Mouse (Mus musculus): ENCODE data around the gene Atp13a3. TPM values are rescaled to one million over a fixed set of nuclear protein-coding genes. Genes with fewer than 3 reads are reported as not detected.
"Not testable (repeated sequence)": the region's sequence is repeated elsewhere in the genome, so short reads cannot be mapped to it uniquely, and the experiment has no call there.

Atp13a3 gene
- polyA plus RNA-seq, 1 experiment = 13.4 TPM

- Histone ChIP-seq H3K36me3 (ENCODE audit: control insufficient read depth, insufficient read depth, low read length) (no peaks in the 10 kb centered on the region; the same call in 1 of the 2 replicates), H3K27ac (ENCODE audit: insufficient read depth, low read length) (no peak overlapping the region), H3K4me1 (ENCODE audit: control insufficient read depth, insufficient read depth, insufficient read length) (peaks cover 13% of the 10 kb centered on the region; the same call in 1 of the 2 replicates), H3K27me3 (ENCODE audit: control insufficient read depth, insufficient read depth, low read length) (no peaks in the 10 kb centered on the region), H3K4me3 (ENCODE audit: extremely low read depth, insufficient read depth, insufficient read length) (no peak overlapping the region)
- no peak for DNase-seq (ENCODE audit: low read depth in 1 of 2, low spot score in 2 of 2)
- TF ChIP-seq CTCF (IDR thresholded peaks at IDR 0.05; ENCODE audit: extremely low read depth, insufficient read depth, insufficient read length, insufficient replicate concordance) (no peak), POLR2A (IDR thresholded peaks at IDR 0.05; ENCODE audit: low read depth, low read length) (no peak)
- WGBS = 40% methylated on average over 8 of the region's 8 CpGs
Measured at GRCm38 (mm10) chr16:30386911-30387439, 18.8 kb downstream of the Atp13a3 start.

GRCm38 (mm10) chr16:30385531-30385930 is 20.2 kb downstream of the Atp13a3 start:
- H3K27ac ChIP-seq (ENCODE audit: insufficient read depth, low read length) = no peak overlapping the region

GRCm38 (mm10) chr16:30376237-30376636 is 29.5 kb downstream of the Atp13a3 start:
- Histone ChIP-seq H3K36me3 (ENCODE audit: control insufficient read depth, insufficient read depth, low read length) (no peaks in the 10 kb centered on the region; the same call in 1 of the 2 replicates), H3K4me3 (ENCODE audit: extremely low read depth, insufficient read depth, insufficient read length) (no peak overlapping the region), H3K27me3 (ENCODE audit: control insufficient read depth, insufficient read depth, low read length) (no peaks in the 10 kb centered on the region), H3K27ac (ENCODE audit: insufficient read depth, low read length) (no peak overlapping the region), H3K4me1 (ENCODE audit: control insufficient read depth, insufficient read depth, insufficient read length) (no peaks in the 10 kb centered on the region)
- 84% methylated on average over 3 of the region's 3 CpGs for WGBS
- TF ChIP-seq POLR2A (IDR thresholded peaks at IDR 0.05; ENCODE audit: low read depth, low read length) = no peak
- TF ChIP-seq CTCF (IDR thresholded peaks at IDR 0.05; ENCODE audit: extremely low read depth, insufficient read depth, insufficient read length, insufficient replicate concordance) = no peak
- DNase-seq (ENCODE audit: low read depth in 1 of 2, low spot score in 2 of 2) = no peak

More at GRCm38 (mm10) chr16:30385531-30385930, 20.2 kb downstream of the Atp13a3 start:
- peaks cover 13% of the 10 kb centered on the region; the same call in 1 of the 2 replicates for H3K4me1 ChIP-seq (ENCODE audit: control insufficient read depth, insufficient read depth, insufficient read length)
- H3K27me3 ChIP-seq (ENCODE audit: control insufficient read depth, insufficient read depth, low read length) = no peaks in the 10 kb centered on the region
- no peak for TF ChIP-seq CTCF (IDR thresholded peaks at IDR 0.05; ENCODE audit: extremely low read depth, insufficient read depth, insufficient read length, insufficient replicate concordance)
- no peak for TF ChIP-seq POLR2A (IDR thresholded peaks at IDR 0.05; ENCODE audit: low read depth, low read length)
- no peak overlapping the region for H3K4me3 ChIP-seq (ENCODE audit: extremely low read depth, insufficient read depth, insufficient read length)
- 15% methylated on average over 1 of the region's 1 CpGs for WGBS
- H3K36me3 ChIP-seq (ENCODE audit: control insufficient read depth, insufficient read depth, low read length) = no peaks in the 10 kb centered on the region; the same call in 1 of the 2 replicates
- DNase-seq (ENCODE audit: low read depth in 1 of 2, low spot score in 2 of 2) = no peak

- Histone ChIP-seq H3K27me3 (ENCODE audit: control insufficient read depth, insufficient read depth, low read length) (no peaks in the 10 kb centered on the region), H3K4me1 (ENCODE audit: control insufficient read depth, insufficient read depth, insufficient read length) (no peaks in the 10 kb centered on the region), H3K27ac (ENCODE audit: insufficient read depth, low read length) (no peak overlapping the region), H3K36me3 (ENCODE audit: control insufficient read depth, insufficient read depth, low read length) (no peaks in the 10 kb centered on the region; the same call in 1 of the 2 replicates), H3K4me3 (ENCODE audit: extremely low read depth, insufficient read depth, insufficient read length) (no peak overlapping the region)
- WGBS = 91% methylated on average over 3 of the region's 3 CpGs
- TF ChIP-seq POLR2A (IDR thresholded peaks at IDR 0.05; ENCODE audit: low read depth, low read length) (no peak), CTCF (IDR thresholded peaks at IDR 0.05; ENCODE audit: extremely low read depth, insufficient read depth, insufficient read length, insufficient replicate concordance) (no peak)
- DNase-seq (ENCODE audit: low read depth in 1 of 2, low spot score in 2 of 2) = no peak
Measured at GRCm38 (mm10) chr16:30374927-30375326, 30.8 kb downstream of the Atp13a3 start.

- Histone ChIP-seq H3K36me3 (ENCODE audit: control insufficient read depth, insufficient read depth, low read length) (no peaks in the 10 kb centered on the region; the same call in 1 of the 2 replicates), H3K27ac (ENCODE audit: insufficient read depth, low read length) (no peak overlapping the region), H3K4me3 (ENCODE audit: extremely low read depth, insufficient read depth, insufficient read length) (no peak overlapping the region), H3K4me1 (ENCODE audit: control insufficient read depth, insufficient read depth, insufficient read length) (no peaks in the 10 kb centered on the region), H3K27me3 (ENCODE audit: control insufficient read depth, insufficient read depth, low read length) (no peaks in the 10 kb centered on the region)
- 56% methylated on average over 3 of the region's 3 CpGs for WGBS
- TF ChIP-seq CTCF (IDR thresholded peaks at IDR 0.05; ENCODE audit: extremely low read depth, insufficient read depth, insufficient read length, insufficient replicate concordance) (no peak), POLR2A (IDR thresholded peaks at IDR 0.05; ENCODE audit: low read depth, low read length) (no peak)
- peak; percentile 30 to 52 for DNase-seq (ENCODE audit: low read depth in 1 of 2, low spot score in 2 of 2)
Measured at GRCm38 (mm10) chr16:30374266-30374665, 31.5 kb downstream of the Atp13a3 start.

GRCm38 (mm10) chr16:30373286-30373685 is 32.5 kb downstream of the Atp13a3 start:
- 92% methylated on average over 4 of the region's 4 CpGs for WGBS
- not testable (repeated sequence) for H3K4me3 ChIP-seq (ENCODE audit: extremely low read depth, insufficient read depth, insufficient read length); H3K27ac ChIP-seq (ENCODE audit: insufficient read depth, low read length); H3K36me3 ChIP-seq (ENCODE audit: control insufficient read depth, insufficient read depth, low read length); H3K4me1 ChIP-seq (ENCODE audit: control insufficient read depth, insufficient read depth, insufficient read length); DNase-seq (ENCODE audit: low read depth in 1 of 2, low spot score in 2 of 2); H3K27me3 ChIP-seq (ENCODE audit: control insufficient read depth, insufficient read depth, low read length)

GRCm38 (mm10) chr16:30367395-30367794 is 38.4 kb downstream of the Atp13a3 start:
- Histone ChIP-seq H3K4me1 (ENCODE audit: control insufficient read depth, insufficient read depth, insufficient read length) (no peaks in the 10 kb centered on the region; the same call in 1 of the 2 replicates), H3K4me3 (ENCODE audit: extremely low read depth, insufficient read depth, insufficient read length) (no peak overlapping the region), H3K36me3 (ENCODE audit: control insufficient read depth, insufficient read depth, low read length) (no peaks in the 10 kb centered on the region), H3K27ac (ENCODE audit: insufficient read depth, low read length) (no peak overlapping the region), H3K27me3 (ENCODE audit: control insufficient read depth, insufficient read depth, low read length) (no peaks in the 10 kb centered on the region)
- TF ChIP-seq CTCF (IDR thresholded peaks at IDR 0.05; ENCODE audit: extremely low read depth, insufficient read depth, insufficient read length, insufficient replicate concordance) (no peak), POLR2A (IDR thresholded peaks at IDR 0.05; ENCODE audit: low read depth, low read length) (no peak)
- DNase-seq (ENCODE audit: low read depth in 1 of 2, low spot score in 2 of 2) = no peak
- WGBS = 90% methylated on average over 2 of the region's 2 CpGs

Measured in spleen, adult 2 months (tissue).